Mouse (Mus musculus): ENCODE results near the gene Krt39. TPM values are rescaled to one million over a fixed set of nuclear protein-coding genes. Genes with fewer than 3 reads are reported as not detected.

Gene Krt39
- polyA plus RNA-seq, 1 experiment from 2014 or later = not detected

GRCm38 (mm10) chr11:99468566-99468965 lies 52.6 kb downstream of the Krt39 start:
- ATAC-seq (replicated peaks; ENCODE audit: insufficient number of reproducible peaks, low FRiP score, low TSS enrichment, low read depth) = no peak
- Histone ChIP-seq H3K4me3 (ENCODE audit: low read depth, low read length) (no peak overlapping the region), H3K9ac (replicated peaks; ENCODE audit: low read length) (no peak overlapping the region), H3K27me3 (ENCODE audit: control insufficient read depth, insufficient read depth, low read length) (no peaks in the 10 kb centered on the region), H3K4me1 (ENCODE audit: control insufficient read depth, insufficient read depth, low read length) (no peaks in the 10 kb centered on the region), H3K4me2 (ENCODE audit: low read depth, low read length) (no peak overlapping the region), H3K27ac (replicated peaks; ENCODE audit: low read depth, low read length) (no peak overlapping the region), H3K36me3 (replicated peaks; ENCODE audit: control insufficient read depth, insufficient read depth, low read depth, low read length) (no peaks in the 10 kb centered on the region), H3K9me3 (replicated peaks; ENCODE audit: control insufficient read depth, low read length) (no peaks in the 10 kb centered on the region)
- 86% methylated on average over 11 of the region's 11 CpGs for WGBS
- no peak for DNase-seq (ENCODE audit: low spot score)

GRCm38 (mm10) chr11:99466316-99466715 lies 54.8 kb downstream of the Krt39 start:
- Histone ChIP-seq H3K27me3 (ENCODE audit: control insufficient read depth, insufficient read depth, low read length) (no peaks in the 10 kb centered on the region), H3K4me2 (ENCODE audit: low read depth, low read length) (no peak overlapping the region), H3K4me1 (ENCODE audit: control insufficient read depth, insufficient read depth, low read length) (no peaks in the 10 kb centered on the region), H3K9me3 (replicated peaks; ENCODE audit: control insufficient read depth, low read length) (no peaks in the 10 kb centered on the region), H3K36me3 (replicated peaks; ENCODE audit: control insufficient read depth, insufficient read depth, low read depth, low read length) (no peaks in the 10 kb centered on the region), H3K4me3 (ENCODE audit: low read depth, low read length) (no peak overlapping the region), H3K9ac (replicated peaks; ENCODE audit: low read length) (no peak overlapping the region), H3K27ac (replicated peaks; ENCODE audit: low read depth, low read length) (no peak overlapping the region)
- ATAC-seq (replicated peaks; ENCODE audit: insufficient number of reproducible peaks, low FRiP score, low TSS enrichment, low read depth) (no peak), DNase-seq (ENCODE audit: low spot score) (no peak)
- 32% methylated on average over 7 of the region's 7 CpGs for WGBS

GRCm38 (mm10) chr11:99464836-99465235 lies 56.3 kb downstream of the Krt39 start:
- Histone ChIP-seq H3K36me3 (replicated peaks; ENCODE audit: control insufficient read depth, insufficient read depth, low read depth, low read length) (no peaks in the 10 kb centered on the region), H3K4me1 (ENCODE audit: control insufficient read depth, insufficient read depth, low read length) (no peaks in the 10 kb centered on the region), H3K27me3 (ENCODE audit: control insufficient read depth, insufficient read depth, low read length) (no peaks in the 10 kb centered on the region), H3K4me2 (ENCODE audit: low read depth, low read length) (no peak overlapping the region), H3K4me3 (ENCODE audit: low read depth, low read length) (no peak overlapping the region), H3K9me3 (replicated peaks; ENCODE audit: control insufficient read depth, low read length) (no peaks in the 10 kb centered on the region), H3K27ac (replicated peaks; ENCODE audit: low read depth, low read length) (no peak overlapping the region), H3K9ac (replicated peaks; ENCODE audit: low read length) (no peak overlapping the region)
- DNase-seq (ENCODE audit: low spot score) (peak; percentile 92), ATAC-seq (replicated peaks; ENCODE audit: insufficient number of reproducible peaks, low FRiP score, low TSS enrichment, low read depth) (no peak)
- WGBS = 3% methylated on average over 5 of the region's 5 CpGs

Other genes with a start within 250 kb of the Krt39 start
- 0.11 and 0.22 TPM in 2 replicates for gene Krt24, start 236.1 kb downstream of the Krt39 start, polyA plus RNA-seq (2014; fragmentation: Nextera tagmentation; extraction: Ambion mirVana)
- not detected in 2 replicates for gene Krt25, start 198.4 kb downstream of the Krt39 start, polyA plus RNA-seq (2014; fragmentation: Nextera tagmentation; extraction: Ambion mirVana)
- gene Krt26, start 183.4 kb downstream of the Krt39 start, polyA plus RNA-seq (2014; fragmentation: Nextera tagmentation; extraction: Ambion mirVana) = 0.08 and 0.14 TPM in 2 replicates
- 0.13 TPM in 1 of 2 replicates, not detected in the other for gene Krt27, start 170.2 kb downstream of the Krt39 start, polyA plus RNA-seq (2014; fragmentation: Nextera tagmentation; extraction: Ambion mirVana)
- gene Krt28, start 146.4 kb downstream of the Krt39 start, polyA plus RNA-seq (2014; fragmentation: Nextera tagmentation; extraction: Ambion mirVana) = 0.34 TPM in 1 of 2 replicates, not detected in the other
- 26.7 and 30.1 TPM in 2 replicates for gene Krt10, start 132.0 kb downstream of the Krt39 start, polyA plus RNA-seq (2014; fragmentation: Nextera tagmentation; extraction: Ambion mirVana)
- gene Krt12, start 99.1 kb downstream of the Krt39 start, polyA plus RNA-seq (2014; fragmentation: Nextera tagmentation; extraction: Ambion mirVana) = not detected in 2 replicates
- 0.17 and 0.53 TPM in 2 replicates for gene Krt20, start 83.2 kb downstream of the Krt39 start, polyA plus RNA-seq (2014; fragmentation: Nextera tagmentation; extraction: Ambion mirVana)
- 0.61 TPM in 1 of 2 replicates, not detected in the other for gene Krt23, start 28.2 kb downstream of the Krt39 start, polyA plus RNA-seq (2014; fragmentation: Nextera tagmentation; extraction: Ambion mirVana)
- not detected in 2 replicates for gene Krt40, start 21.8 kb upstream of the Krt39 start, polyA plus RNA-seq (2014; fragmentation: Nextera tagmentation; extraction: Ambion mirVana)
- gene Krtap3-3, start 29.5 kb upstream of the Krt39 start, polyA plus RNA-seq (2014; fragmentation: Nextera tagmentation; extraction: Ambion mirVana) = not detected in 2 replicates
- gene Krtap3-2, start 35.5 kb upstream of the Krt39 start, polyA plus RNA-seq (2014; fragmentation: Nextera tagmentation; extraction: Ambion mirVana) = not detected in 2 replicates
- not detected in 2 replicates for gene Gm11939, start 38.1 kb upstream of the Krt39 start, polyA plus RNA-seq (2014; fragmentation: Nextera tagmentation; extraction: Ambion mirVana)
- not detected in 2 replicates for gene Krtap3-1, start 45.3 kb upstream of the Krt39 start, polyA plus RNA-seq (2014; fragmentation: Nextera tagmentation; extraction: Ambion mirVana)
- gene Krtap1-5, start 59.7 kb upstream of the Krt39 start, polyA plus RNA-seq (2014; fragmentation: Nextera tagmentation; extraction: Ambion mirVana) = not detected in 2 replicates
- gene Krtap1-4, start 62.3 kb upstream of the Krt39 start, polyA plus RNA-seq (2014; fragmentation: Nextera tagmentation; extraction: Ambion mirVana) = not detected in 2 replicates
- not detected in 2 replicates for gene Krtap1-3, start 70.0 kb upstream of the Krt39 start, polyA plus RNA-seq (2014; fragmentation: Nextera tagmentation; extraction: Ambion mirVana)
- gene Krtap9-3, start 76.8 kb upstream of the Krt39 start, polyA plus RNA-seq (2014; fragmentation: Nextera tagmentation; extraction: Ambion mirVana) = not detected in 2 replicates
- gene Gm11938, start 82.0 kb upstream of the Krt39 start, polyA plus RNA-seq (2014; fragmentation: Nextera tagmentation; extraction: Ambion mirVana) = not detected in 2 replicates
- gene Gm11937, start 88.9 kb upstream of the Krt39 start, polyA plus RNA-seq (2014; fragmentation: Nextera tagmentation; extraction: Ambion mirVana) = not detected in 2 replicates
- gene Krtap2-4, start 93.5 kb upstream of the Krt39 start, polyA plus RNA-seq (2014; fragmentation: Nextera tagmentation; extraction: Ambion mirVana) = not detected in 2 replicates
- gene Gm11562, start 99.1 kb upstream of the Krt39 start, polyA plus RNA-seq (2014; fragmentation: Nextera tagmentation; extraction: Ambion mirVana) = not detected in 2 replicates
- not detected in 2 replicates for gene Krtap4-1, start 106.9 kb upstream of the Krt39 start, polyA plus RNA-seq (2014; fragmentation: Nextera tagmentation; extraction: Ambion mirVana)
- gene Krtap4-2, start 113.7 kb upstream of the Krt39 start, polyA plus RNA-seq (2014; fragmentation: Nextera tagmentation; extraction: Ambion mirVana) = not detected in 2 replicates
- gene Krtap4-7, start 122.8 kb upstream of the Krt39 start, polyA plus RNA-seq (2014; fragmentation: Nextera tagmentation; extraction: Ambion mirVana) = not detected in 2 replicates
- gene Gm11555, start 128.9 kb upstream of the Krt39 start, polyA plus RNA-seq (2014; fragmentation: Nextera tagmentation; extraction: Ambion mirVana) = not detected in 2 replicates
- gene Gm11563, start 137.6 kb upstream of the Krt39 start, polyA plus RNA-seq (2014; fragmentation: Nextera tagmentation; extraction: Ambion mirVana) = not detected in 2 replicates
- not detected in 2 replicates for gene Krtap4-6, start 144.6 kb upstream of the Krt39 start, polyA plus RNA-seq (2014; fragmentation: Nextera tagmentation; extraction: Ambion mirVana)
- not detected in 2 replicates for gene Gm14190, start 169.4 kb upstream of the Krt39 start, polyA plus RNA-seq (2014; fragmentation: Nextera tagmentation; extraction: Ambion mirVana)
- gene Gm14180, start 213.0 kb upstream of the Krt39 start, polyA plus RNA-seq (2014; fragmentation: Nextera tagmentation; extraction: Ambion mirVana) = not detected in 2 replicates